Mouse (Mus musculus): ENCODE data around the gene Spam1. TPM values are rescaled to one million over a fixed set of nuclear protein-coding genes. Genes with fewer than 3 reads are reported as not detected.

Gene Spam1
- polyA plus RNA-seq (2015; fragmentation: Nextera tagmentation; extraction: Ambion mirVana), result not detected in 2 replicates

GRCm38 (mm10) chr6:24790888-24791287 lies at the start of gene Spam1:
Gene Spam1, plus strand, starts transcription at chr6:24791188.

GRCm38 (mm10) chr6:24748029-24748428 lies 43.0 kb upstream of the Spam1 start, which contains the start of gene Hyal4:
Gene Hyal4, plus strand, starts transcription at chr6:24748329.

Other genes starting within 250 kb of the Spam1 start
- gene Lmod2, start 193.4 kb upstream of the Spam1 start, polyA plus RNA-seq (2015; fragmentation: Nextera tagmentation; extraction: Ambion mirVana), result 67.1 and 72.1 TPM in 2 replicates
- gene Wasl, start 126.2 kb upstream of the Spam1 start, polyA plus RNA-seq (2015; fragmentation: Nextera tagmentation; extraction: Ambion mirVana), result 44.4 and 50.8 TPM in 2 replicates
- not detected in 2 replicates for gene Hyal6, start 57.9 kb upstream of the Spam1 start, polyA plus RNA-seq (2015; fragmentation: Nextera tagmentation; extraction: Ambion mirVana)
- not detected in 2 replicates for gene Hyal4, start 42.9 kb upstream of the Spam1 start, polyA plus RNA-seq (2015; fragmentation: Nextera tagmentation; extraction: Ambion mirVana)
- gene Hyal5, start 66.8 kb downstream of the Spam1 start, polyA plus RNA-seq (2015; fragmentation: Nextera tagmentation; extraction: Ambion mirVana), result not detected in 2 replicates
- 0.17 and 0.29 TPM in 2 replicates for gene Tmem229a, start 165.1 kb downstream of the Spam1 start, polyA plus RNA-seq (2015; fragmentation: Nextera tagmentation; extraction: Ambion mirVana)